Mouse (Mus musculus) hindlimb bud, embryonic 11.5 days (tissue): ENCODE results near the gene Tmem106b.

Experiments used
- DNase-seq: peaks from one replicate; pipeline ENCODE4 v3.0.0-alpha.2; 2012; ENCODE audit warnings: low read depth, low spot score; ENCODE audit errors: extremely low spot score

Gene Tmem106b

GRCm38 (mm10) chr6:13069302-13070146 lies at the start of gene Tmem106b:
Tmem106b (plus strand) TSS chr6:13069759.
- DNase-seq: peak; percentile 88

GRCm38 (mm10) chr6:13021245-13022100 lies 48.1 kb upstream of the Tmem106b start:
- no peak for DNase-seq

GRCm38 (mm10) chr6:13030558-13030957 lies 39.0 kb upstream of the Tmem106b start:
- no peak for DNase-seq

GRCm38 (mm10) chr6:13030961-13031360 lies 38.6 kb upstream of the Tmem106b start:
- no peak for DNase-seq

GRCm38 (mm10) chr6:13052408-13053200 lies 17.0 kb upstream of the Tmem106b start:
- no peak for DNase-seq

GRCm38 (mm10) chr6:13061276-13062039 lies 8.1 kb upstream of the Tmem106b start:
- no peak for DNase-seq

- no peak for DNase-seq
Measured at GRCm38 (mm10) chr6:13062063-13062462, 7.5 kb upstream of the Tmem106b start.

GRCm38 (mm10) chr6:13062691-13063255 lies 6.8 kb upstream of the Tmem106b start:
- no peak for DNase-seq

GRCm38 (mm10) chr6:13070147-13070425 lies 527 bp downstream of the Tmem106b start:
- DNase-seq: no peak

- no peak for DNase-seq
Measured at GRCm38 (mm10) chr6:13070485-13070884, 926 bp downstream of the Tmem106b start.

GRCm38 (mm10) chr6:13073036-13073435 lies 3.5 kb downstream of the Tmem106b start:
- no peak for DNase-seq

- no peak for DNase-seq
Measured at GRCm38 (mm10) chr6:13073876-13074275, 4.3 kb downstream of the Tmem106b start.

GRCm38 (mm10) chr6:13082881-13083280 lies 13.3 kb downstream of the Tmem106b start:
- no peak for DNase-seq

GRCm38 (mm10) chr6:13096656-13097435 lies 27.3 kb downstream of the Tmem106b start:
- DNase-seq: no peak

- DNase-seq: no peak
Measured at GRCm38 (mm10) chr6:13100137-13100536, 30.6 kb downstream of the Tmem106b start.

GRCm38 (mm10) chr6:13108662-13109061 lies 39.1 kb downstream of the Tmem106b start:
- DNase-seq: no peak

- no peak for DNase-seq
Measured at GRCm38 (mm10) chr6:13137255-13137654, 67.7 kb downstream of the Tmem106b start.
